Mouse (Mus musculus) midbrain, embryonic 14.5 days (tissue): ENCODE data around the gene Pcgf2. TPM values are rescaled to one million over a fixed set of nuclear protein-coding genes. Genes with fewer than 3 reads are reported as not detected.
"Not testable (repeated sequence)": the region's sequence is repeated elsewhere in the genome, so short reads cannot be mapped to it uniquely, and the experiment has no call there.

Experiments used
- ATAC-seq: fragments of 200-750 bp; cut with Nextera tagmentation; 2 replicates; pipeline ENCODE4 v1.8.0; 2017; ENCODE audit warnings: moderate number of reproducible peaks, moderate library complexity; ENCODE audit not compliant: low FRiP score, low TSS enrichment
- DNase-seq: peaks from one replicate; pipeline ENCODE4 v3.0.0-alpha.2; 2015
- H3K27ac ChIP-seq: fragments of 300-500 bp; sonication (generic); replicated peaks from 2 replicates; pipeline ENCODE4 v1.5.1; 2014; ENCODE audit warnings: mild to moderate bottlenecking, low read depth, low read length, moderate library complexity
- H3K27me3 ChIP-seq: fragments of 300-500 bp; sonication (generic); 2 replicates; pipeline ENCODE4 v1.6.1; 2014; ENCODE audit warnings: low read length, control low read depth, mixed read lengths; ENCODE audit not compliant: control insufficient read depth, insufficient read depth
- H3K36me3 ChIP-seq: fragments of 300-500 bp; sonication (generic); 2 replicates; pipeline ENCODE4 v1.6.1; 2014; ENCODE audit warnings: low read length, control low read depth; ENCODE audit not compliant: control insufficient read depth, insufficient read depth
- H3K4me1 ChIP-seq: fragments of 300-500 bp; sonication (generic); 2 replicates; pipeline ENCODE4 v1.6.1; 2014; ENCODE audit warnings: mild to moderate bottlenecking, antibody characterized with exemption, low read length, control low read depth; ENCODE audit not compliant: control insufficient read depth, insufficient read depth
- H3K4me2 ChIP-seq: fragments of 300-500 bp; sonication (generic); 2 replicates; pipeline ENCODE4 v1.6.1; 2014; ENCODE audit warnings: mild to moderate bottlenecking, low read length, moderate library complexity
- H3K4me3 ChIP-seq: fragments of 300-500 bp; sonication (generic); replicated peaks from 2 replicates; pipeline ENCODE4 v1.5.1; 2014; ENCODE audit warnings: low read depth, low read length
- H3K9ac ChIP-seq: fragments of 300-500 bp; sonication (generic); replicated peaks from 2 replicates; pipeline ENCODE4 v1.6.1; 2014; ENCODE audit warnings: mild to moderate bottlenecking, low read length, moderate library complexity
- H3K9me3 ChIP-seq: fragments of 300-500 bp; sonication (generic); 2 replicates; pipeline ENCODE4 v1.6.1; 2016; ENCODE audit warnings: low read length, control low read depth, mixed read lengths; ENCODE audit not compliant: control insufficient read depth
- WGBS: fragments of 180-500 bp; shearing (Covaris S2); extraction: QIAGEN DNeasy Blood & Tissue Kit; methylation state at CpG from one replicate; pipeline ENCODE4 v1.1.7; 2014; 5-methylcytosine and 5-hydroxymethylcytosine counted together
- polyA plus RNA-seq: library from polyadenylated mRNA; unstranded; fragments of >200 nt; fragmentation: Nextera tagmentation; extraction: Ambion mirVana; gene quantifications from 2 replicates; pipeline ENCODE4 v1.2.1, GENCODE M21; 2014

Pcgf2 gene
- polyA plus RNA-seq, 1 experiment from 2014 or later: 25.5 TPM

- 98% methylated on average over 5 of the region's 5 CpGs for WGBS
- H3K4me2 ChIP-seq: peak overlapping the region; percentile 63
- no peaks in the 10 kb centered on the region for H3K27me3 ChIP-seq
- no peak overlapping the region for H3K9ac ChIP-seq
- peaks cover 18% of the 10 kb centered on the region for H3K4me1 ChIP-seq
- H3K4me3 ChIP-seq: peak overlapping the region; percentile 76; the same call in 1 of the 2 replicates
- no peak for DNase-seq
- H3K36me3 ChIP-seq: peaks cover 13% of the 10 kb centered on the region
- no peaks in the 10 kb centered on the region for H3K9me3 ChIP-seq
- H3K27ac ChIP-seq: no peak overlapping the region
- no peak for ATAC-seq
Observed at GRCm38 (mm10) chr11:97742157-97742556, 41.9 kb upstream of the Pcgf2 start.

GRCm38 (mm10) chr11:97740190-97740589 lies 39.9 kb upstream of the Pcgf2 start:
- Histone ChIP-seq H3K27me3 (no peaks in the 10 kb centered on the region), H3K36me3 (no peaks in the 10 kb centered on the region), H3K9ac (no peak overlapping the region), H3K27ac (no peak overlapping the region), H3K4me3 (no peak overlapping the region), H3K4me2 (no peak overlapping the region), H3K4me1 (peaks cover 18% of the 10 kb centered on the region), H3K9me3 (no peaks in the 10 kb centered on the region)
- DNase-seq (no peak), ATAC-seq (no peak)
- 39% methylated on average over 7 of the region's 7 CpGs for WGBS

GRCm38 (mm10) chr11:97739155-97739554 lies 38.9 kb upstream of the Pcgf2 start:
- 94% methylated on average over 3 of the region's 3 CpGs for WGBS

GRCm38 (mm10) chr11:97738703-97739102 lies 38.4 kb upstream of the Pcgf2 start:
- ATAC-seq (no peak), DNase-seq (peak; percentile 26)
- WGBS: 66% methylated on average over 6 of the region's 6 CpGs
- Histone ChIP-seq H3K36me3 (no peaks in the 10 kb centered on the region), H3K4me1 (peaks cover 18% of the 10 kb centered on the region), H3K9ac (no peak overlapping the region), H3K4me2 (no peak overlapping the region), H3K4me3 (no peak overlapping the region), H3K27ac (no peak overlapping the region), H3K9me3 (no peaks in the 10 kb centered on the region), H3K27me3 (no peaks in the 10 kb centered on the region)

More at GRCm38 (mm10) chr11:97739155-97739554, 38.9 kb upstream of the Pcgf2 start:
- no peak overlapping the region for H3K4me2 ChIP-seq
- no peak overlapping the region for H3K27ac ChIP-seq
- H3K9ac ChIP-seq: no peak overlapping the region
- H3K27me3 ChIP-seq: no peaks in the 10 kb centered on the region
- DNase-seq (no peak), ATAC-seq (no peak)
- no peaks in the 10 kb centered on the region for H3K9me3 ChIP-seq
- H3K4me3 ChIP-seq: no peak overlapping the region
- no peaks in the 10 kb centered on the region for H3K36me3 ChIP-seq
- peaks cover 18% of the 10 kb centered on the region for H3K4me1 ChIP-seq

- Histone ChIP-seq H3K9ac (no peak overlapping the region), H3K4me3 (no peak overlapping the region), H3K36me3 (no peaks in the 10 kb centered on the region), H3K9me3 (no peaks in the 10 kb centered on the region), H3K27me3 (no peaks in the 10 kb centered on the region), H3K4me2 (no peak overlapping the region), H3K4me1 (peaks cover 7% of the 10 kb centered on the region), H3K27ac (no peak overlapping the region)
- WGBS: 81% methylated on average over 4 of the region's 4 CpGs
- no peak for DNase-seq
- no peak for ATAC-seq
Observed at GRCm38 (mm10) chr11:97737600-97737999, 37.3 kb upstream of the Pcgf2 start.

GRCm38 (mm10) chr11:97736645-97737044 lies 36.3 kb upstream of the Pcgf2 start:
- no peaks in the 10 kb centered on the region for H3K27me3 ChIP-seq
- H3K27ac ChIP-seq: no peak overlapping the region
- DNase-seq (no peak), ATAC-seq (no peak)
- no peak overlapping the region for H3K4me2 ChIP-seq
- H3K9ac ChIP-seq: no peak overlapping the region
- peaks cover 7% of the 10 kb centered on the region for H3K36me3 ChIP-seq
- no peak overlapping the region for H3K4me3 ChIP-seq
- H3K4me1 ChIP-seq: no peaks in the 10 kb centered on the region
- no peaks in the 10 kb centered on the region for H3K9me3 ChIP-seq
- WGBS: 92% methylated on average over 5 of the region's 5 CpGs

GRCm38 (mm10) chr11:97734810-97735209 lies 34.5 kb upstream of the Pcgf2 start:
- ATAC-seq, H3K9ac ChIP-seq, H3K27ac ChIP-seq, H3K4me1 ChIP-seq, DNase-seq, H3K9me3 ChIP-seq, H3K4me3 ChIP-seq, H3K4me2 ChIP-seq, H3K27me3 ChIP-seq: not testable (repeated sequence)
- H3K36me3 ChIP-seq: peaks cover 23% of the 10 kb centered on the region
- 93% methylated on average over 5 of the region's 5 CpGs for WGBS

GRCm38 (mm10) chr11:97733689-97734088 lies 33.4 kb upstream of the Pcgf2 start:
- no peak for DNase-seq

GRCm38 (mm10) chr11:97728730-97729129 lies 28.4 kb upstream of the Pcgf2 start:
- H3K4me2 ChIP-seq: no peak overlapping the region
- 94% methylated on average over 7 of the region's 7 CpGs for WGBS
- no peak overlapping the region for H3K9ac ChIP-seq
- no peak overlapping the region for H3K27ac ChIP-seq
- peaks cover 81% of the 10 kb centered on the region for H3K36me3 ChIP-seq
- ATAC-seq (no peak), DNase-seq (no peak)
- no peaks in the 10 kb centered on the region for H3K27me3 ChIP-seq
- no peak overlapping the region for H3K4me3 ChIP-seq
- no peaks in the 10 kb centered on the region for H3K4me1 ChIP-seq
- H3K9me3 ChIP-seq: no peaks in the 10 kb centered on the region

More at GRCm38 (mm10) chr11:97733689-97734088, 33.4 kb upstream of the Pcgf2 start:
- no peaks in the 10 kb centered on the region for H3K27me3 ChIP-seq
- no peak overlapping the region for H3K9ac ChIP-seq
- no peaks in the 10 kb centered on the region for H3K9me3 ChIP-seq
- no peak overlapping the region for H3K27ac ChIP-seq
- no peaks in the 10 kb centered on the region for H3K4me1 ChIP-seq
- no peak overlapping the region for H3K4me3 ChIP-seq
- no peak for ATAC-seq
- WGBS: 73% methylated on average over 10 of the region's 10 CpGs
- no peak overlapping the region for H3K4me2 ChIP-seq
- peaks cover 33% of the 10 kb centered on the region for H3K36me3 ChIP-seq
